Mouse (Mus musculus): Measurements from ENCODE around the gene Timm50.

Timm50 gene

DNA sequence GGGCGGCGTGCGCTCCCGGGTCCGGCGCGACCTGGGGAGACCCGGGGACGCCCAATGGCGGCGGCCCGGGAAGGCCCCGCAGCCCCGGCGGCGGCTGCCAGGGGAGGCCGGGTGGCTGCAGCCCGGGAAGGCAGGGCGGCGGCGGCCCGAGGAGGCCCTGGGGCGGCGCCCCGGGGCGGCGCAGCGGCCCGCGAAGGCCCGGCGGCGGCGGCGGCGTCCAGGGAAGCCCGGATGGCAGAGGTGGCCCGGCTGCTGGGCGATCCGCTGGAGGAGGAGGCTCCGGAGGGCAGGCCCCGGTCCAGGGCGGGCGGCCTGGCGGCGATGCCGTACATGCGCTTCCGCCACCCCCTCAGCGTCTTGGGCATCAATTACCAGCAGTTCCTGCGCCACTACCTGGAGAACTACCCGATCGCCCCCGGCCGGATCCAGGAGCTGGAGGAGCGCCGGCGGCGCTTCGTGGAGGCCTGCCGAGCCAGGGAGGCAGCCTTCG lies 43.8 kb downstream of the Timm50 start:
- DNase-seq (ENCODE audit: low read depth) = no peak

DNA sequence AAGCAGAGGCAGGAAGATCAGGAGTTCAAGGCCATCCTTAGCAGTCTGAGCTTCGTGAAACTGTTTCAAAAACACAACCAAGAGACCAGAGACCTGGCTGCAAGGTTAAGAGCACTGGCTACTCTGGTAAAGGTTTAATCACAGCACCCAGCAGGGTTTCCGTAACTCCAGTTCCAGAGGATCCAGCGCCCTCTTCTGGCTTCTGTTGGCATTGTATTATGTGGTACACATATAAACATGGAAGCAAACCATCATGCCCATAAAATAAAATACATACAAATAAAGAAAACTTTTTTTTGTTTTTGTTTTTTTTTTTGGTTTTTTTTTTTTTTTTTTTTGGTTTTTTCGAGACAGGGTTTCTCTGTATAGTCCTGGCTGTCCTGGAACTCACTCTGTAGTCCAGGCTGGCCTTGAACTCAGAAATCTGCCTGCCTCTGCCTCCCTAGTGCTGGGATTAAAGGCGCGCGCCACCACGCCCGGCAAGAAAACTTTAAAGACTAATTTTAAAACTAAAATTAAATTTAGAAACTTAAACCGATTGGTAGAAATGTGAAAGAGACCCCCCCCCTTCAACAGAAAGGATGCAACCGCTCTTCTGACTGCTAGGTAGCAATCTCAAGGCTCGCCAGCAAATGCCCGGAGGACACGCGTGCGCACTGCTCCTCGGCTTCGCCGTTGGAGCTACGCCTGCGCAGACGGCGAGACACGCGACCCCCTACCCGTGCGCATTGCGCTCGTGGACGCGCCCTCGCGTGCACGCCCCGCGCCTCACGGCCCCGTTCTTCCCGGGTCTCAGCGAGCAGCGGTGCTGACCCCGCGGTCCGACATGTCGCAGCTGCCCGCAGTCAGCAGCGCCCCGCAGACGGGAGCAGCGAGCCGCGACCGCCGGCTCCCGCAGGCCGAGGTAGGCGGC lies 44.5 kb downstream of the Timm50 start, which contains the start of gene Eid2:
Eid2 (plus strand) TSS at position 753 of the 913 bp plus-strand sequence.
- no peak for DNase-seq (ENCODE audit: low read depth)

DNA sequence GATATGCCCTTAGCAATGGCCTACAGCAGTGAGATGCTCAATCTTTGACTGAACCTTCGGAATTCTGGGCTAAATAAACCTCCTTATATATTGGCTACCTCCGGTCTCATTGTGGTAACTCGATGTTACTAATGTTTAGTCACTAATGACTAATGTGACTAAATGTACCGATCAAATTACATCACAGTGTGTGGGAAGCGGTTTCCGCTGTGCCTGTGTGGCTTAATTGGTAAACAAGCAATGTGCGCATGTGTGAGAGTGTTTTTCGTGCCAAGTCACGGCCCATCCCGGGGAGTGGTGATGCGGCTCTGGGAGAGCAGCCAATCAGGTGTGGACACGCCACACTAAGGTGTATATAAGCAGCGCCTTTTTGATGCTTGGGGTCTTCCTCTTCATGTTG lies 46.5 kb downstream of the Timm50 start:
- DNase-seq (ENCODE audit: low read depth) = peak; percentile 56

- DNase-seq (ENCODE audit: low read depth) = peak; percentile 70
Measured at GRCm38 (mm10) chr7:28263786-28264185, 48.1 kb downstream of the Timm50 start.

DNA sequence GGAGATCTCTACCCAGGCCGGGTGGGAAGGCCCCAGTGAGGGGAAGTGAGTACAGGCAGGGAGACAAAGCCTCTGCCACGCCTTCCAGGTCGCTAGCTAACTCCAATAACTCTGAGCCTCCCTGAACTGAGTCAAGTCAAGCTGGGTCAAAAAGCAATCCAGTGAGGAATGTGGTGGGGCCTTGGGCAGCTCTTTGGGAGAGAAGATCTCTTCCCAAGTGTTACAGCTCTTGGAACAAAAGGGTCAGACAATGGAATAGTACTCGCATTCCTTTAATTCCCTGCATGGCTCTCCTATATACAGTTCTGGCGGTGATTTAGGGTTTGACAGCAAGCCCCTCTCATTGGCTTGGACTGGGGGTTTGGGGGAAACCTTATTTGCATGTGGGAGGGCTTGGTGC lies 49.0 kb downstream of the Timm50 start:
- no peak for DNase-seq (ENCODE audit: low read depth)

Measured in 416B (cell line).